Mouse (Mus musculus) skeletal muscle tissue, adult 2 months (tissue): Measurements from ENCODE around the gene Tpm1.
A peak's percentile ranks its signal among the peaks of the same experiment; 100 is the strongest.

ENCODE experiments used
- DNase-seq: peaks from one replicate; pipeline ENCODE4 v3.0.0-alpha.2; 2012; ENCODE audit warnings: low read depth, low spot score

The Tpm1 gene

DNA sequence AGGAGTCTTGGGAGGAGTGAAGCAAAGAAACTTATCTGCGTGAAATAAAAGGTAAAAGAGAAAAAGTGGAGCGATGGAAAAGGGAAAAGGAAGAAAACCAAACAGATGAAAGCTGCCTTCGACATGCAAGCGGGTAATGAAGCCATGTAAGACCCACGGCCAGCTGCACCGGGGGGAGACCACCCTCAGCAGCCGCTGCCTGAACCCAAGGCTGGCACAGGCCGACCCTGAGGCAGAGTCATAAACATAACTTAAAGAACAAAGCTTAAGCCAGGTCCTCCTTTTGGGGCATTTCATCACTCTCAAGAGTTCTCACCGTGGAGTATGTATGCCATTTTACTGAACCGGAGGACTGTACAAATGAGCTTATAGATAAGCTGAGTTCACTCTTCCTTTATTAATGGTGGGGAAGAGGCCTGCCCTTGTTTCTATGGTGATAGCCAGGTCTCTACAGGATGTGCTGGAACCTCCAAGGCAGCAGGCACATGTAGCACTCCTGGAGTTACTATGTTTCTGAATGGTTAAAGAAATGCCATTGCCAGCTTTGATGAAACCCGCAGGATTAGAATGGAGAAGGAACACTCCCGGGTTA is 21.0 kb downstream of the Tpm1 start:
- DNase-seq, result peak; percentile 30

DNA sequence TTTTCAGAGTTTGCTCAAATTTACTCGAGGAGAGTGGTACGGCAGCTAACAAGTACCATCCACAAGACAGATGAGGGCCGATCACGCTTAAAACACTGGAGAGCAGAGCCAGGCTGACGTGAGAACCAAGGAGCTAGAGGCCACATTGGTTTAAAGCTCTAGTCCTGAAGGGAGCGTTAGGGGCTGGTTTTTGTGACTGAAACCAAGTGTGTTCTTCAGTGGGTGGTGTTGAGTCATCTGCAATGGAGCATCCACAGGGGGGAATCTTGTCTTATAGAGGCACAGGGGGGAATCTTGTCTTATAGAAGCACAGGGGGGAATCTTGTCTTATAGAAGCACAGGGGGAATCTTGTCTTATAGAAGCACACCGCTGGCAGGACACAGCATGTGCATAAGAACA is 22.3 kb downstream of the Tpm1 start:
- DNase-seq, result peak; percentile 36

DNA sequence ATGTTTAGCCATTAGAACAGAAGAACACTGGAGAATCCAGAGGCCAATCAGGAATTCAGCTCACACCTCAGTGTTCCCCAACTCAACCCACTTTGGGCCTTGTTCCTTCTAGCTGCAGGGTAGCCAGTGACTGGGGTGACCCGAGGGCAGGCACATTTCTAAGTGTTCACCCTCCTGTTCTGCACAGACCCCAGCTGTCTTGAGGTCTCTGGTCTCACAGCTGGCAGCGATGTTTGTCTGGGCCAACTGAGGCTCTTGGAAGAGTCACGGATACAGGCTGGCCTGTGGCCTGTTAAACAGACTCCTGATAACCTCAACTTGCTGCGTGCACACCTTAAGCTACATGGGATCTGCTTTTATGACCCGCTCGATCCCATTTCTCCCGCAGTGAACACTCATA is 23.1 kb downstream of the Tpm1 start:
- DNase-seq, result peak; percentile 76

DNA sequence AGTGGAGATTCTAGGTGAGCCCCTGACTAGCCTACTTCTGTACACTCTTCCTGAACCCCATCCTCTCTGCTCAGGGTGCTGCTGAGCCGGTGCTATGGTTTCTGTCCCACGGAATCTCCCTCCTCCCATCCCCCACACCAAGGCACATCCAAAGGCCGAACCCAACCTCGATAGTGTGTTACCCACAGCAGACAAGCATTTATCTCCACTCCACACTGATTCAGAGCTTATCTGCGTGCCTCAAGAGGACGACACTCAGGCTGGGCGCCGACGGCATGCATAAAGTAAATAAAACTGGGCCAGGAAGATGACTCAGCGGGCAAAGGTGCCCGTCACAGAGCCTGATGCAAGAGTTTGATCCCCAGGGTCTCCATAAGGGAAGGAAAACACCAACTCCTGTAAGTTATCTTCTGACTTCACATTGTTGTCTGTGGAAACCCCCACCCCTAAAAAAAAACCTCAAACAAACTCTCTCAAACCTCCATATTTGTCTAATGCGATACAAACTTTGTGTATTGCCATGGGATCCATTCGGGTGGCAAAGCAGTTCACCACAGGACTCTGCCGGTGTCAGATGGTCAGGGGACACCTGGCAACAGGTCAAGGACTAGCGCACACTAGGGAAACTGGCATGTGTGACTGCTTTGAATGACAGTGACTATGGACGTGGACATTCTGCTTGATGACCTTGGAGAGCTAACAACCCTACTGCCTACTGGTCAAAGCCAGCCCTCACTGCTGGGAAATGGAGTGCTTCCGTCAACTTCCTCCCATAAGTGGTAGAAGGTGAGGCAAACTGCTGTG is 24.1 kb downstream of the Tpm1 start:
- DNase-seq, result peak; percentile 86

DNA sequence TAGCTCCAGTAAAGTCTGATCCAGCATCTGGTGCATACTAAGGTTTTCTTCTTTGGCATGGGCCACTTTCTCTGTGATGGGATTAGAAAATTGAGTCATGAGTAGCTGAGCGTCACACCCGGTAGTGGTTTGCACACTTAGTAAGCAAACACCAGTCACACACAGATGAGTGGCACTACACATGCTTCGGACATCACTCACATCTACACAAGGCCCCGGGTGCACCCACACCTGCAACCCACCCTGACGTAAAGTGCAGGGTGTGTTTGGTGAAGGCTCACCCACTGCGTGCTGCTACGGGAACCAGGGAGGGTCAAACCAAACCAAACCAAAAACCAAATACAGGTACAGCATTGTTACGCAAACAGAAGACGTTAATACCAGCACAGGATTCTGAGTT is 25.8 kb downstream of the Tpm1 start:
- peak; percentile 27 for DNase-seq

DNA sequence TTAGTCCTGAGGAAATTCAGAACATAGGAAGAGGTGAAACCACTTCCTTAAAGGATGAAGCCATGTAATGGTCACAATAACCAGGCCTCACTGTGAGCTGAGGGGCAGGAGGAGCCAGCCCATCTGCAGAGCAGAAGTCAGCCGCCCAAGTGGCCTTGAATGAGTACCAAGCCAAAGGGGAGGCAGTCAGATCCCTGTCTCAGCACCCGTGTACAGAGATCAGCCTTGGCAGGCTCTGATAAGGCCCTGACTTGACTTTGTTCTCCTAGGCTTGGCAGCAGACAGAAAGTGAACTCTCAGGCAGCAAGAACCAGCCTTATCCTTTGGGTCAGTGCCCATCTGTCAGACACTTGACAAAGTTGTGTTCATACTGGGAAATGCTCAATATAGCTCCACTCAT is 29.1 kb downstream of the Tpm1 start:
- peak; percentile 27 for DNase-seq

DNA sequence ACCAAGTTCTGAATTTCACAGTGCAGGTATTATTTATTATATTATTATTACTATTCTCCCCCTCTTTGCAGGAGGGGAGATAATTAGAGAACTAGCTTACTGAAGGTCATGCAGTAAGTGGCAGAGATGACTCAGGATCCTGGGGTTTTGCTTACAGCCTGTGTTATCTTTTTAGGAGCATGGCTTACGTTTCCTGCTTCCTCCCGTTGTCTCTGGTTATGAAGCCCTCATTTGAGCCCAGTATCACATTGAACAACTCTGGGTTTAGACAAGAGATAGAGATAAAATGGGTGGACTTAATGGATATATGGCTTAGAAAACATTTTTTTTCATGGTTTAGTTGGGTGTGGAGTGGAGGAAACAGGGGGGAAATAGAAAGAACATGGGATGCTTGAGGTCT is 35.7 kb downstream of the Tpm1 start:
- no peak for DNase-seq

DNA sequence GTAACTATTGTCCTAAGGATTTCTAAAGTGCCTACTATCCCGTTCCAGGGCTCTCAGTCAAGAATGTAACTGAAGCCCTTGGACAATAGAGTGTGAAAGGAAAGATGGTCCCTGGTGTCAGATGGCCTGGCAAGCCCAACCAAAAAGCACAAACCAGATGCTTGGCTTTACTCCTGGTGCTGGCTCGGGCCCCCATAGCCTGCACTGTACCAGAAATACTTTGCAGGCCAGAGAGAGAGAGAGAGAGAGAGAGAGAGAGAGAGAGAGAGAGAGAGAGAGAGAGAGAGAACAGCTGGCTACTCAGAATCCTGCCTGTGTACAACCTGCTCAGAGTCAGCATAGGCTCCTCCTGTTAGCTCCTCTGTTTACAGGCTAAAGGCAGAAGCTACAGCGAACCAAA is 36.7 kb downstream of the Tpm1 start:
- DNase-seq, result peak; percentile 82

DNA sequence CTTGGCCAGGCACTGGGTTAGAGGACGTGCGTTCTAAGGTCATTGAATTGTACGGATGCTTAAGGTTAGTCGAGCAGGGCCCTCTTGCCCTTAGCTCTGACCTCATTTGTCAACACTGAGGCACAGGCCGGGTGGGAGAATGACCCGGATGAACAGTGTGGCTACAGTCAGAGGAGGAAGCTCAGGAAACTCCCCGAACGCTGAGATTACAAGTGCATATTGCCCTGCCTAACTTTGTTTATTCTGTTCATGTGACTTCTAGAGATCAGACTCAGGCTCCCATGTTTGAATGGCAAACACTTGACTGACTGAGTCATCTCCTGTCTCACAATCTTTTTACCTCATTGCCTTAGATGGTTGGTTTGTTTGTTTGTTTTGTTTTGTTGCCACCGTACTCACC is 37.7 kb downstream of the Tpm1 start:
- no peak for DNase-seq

DNA sequence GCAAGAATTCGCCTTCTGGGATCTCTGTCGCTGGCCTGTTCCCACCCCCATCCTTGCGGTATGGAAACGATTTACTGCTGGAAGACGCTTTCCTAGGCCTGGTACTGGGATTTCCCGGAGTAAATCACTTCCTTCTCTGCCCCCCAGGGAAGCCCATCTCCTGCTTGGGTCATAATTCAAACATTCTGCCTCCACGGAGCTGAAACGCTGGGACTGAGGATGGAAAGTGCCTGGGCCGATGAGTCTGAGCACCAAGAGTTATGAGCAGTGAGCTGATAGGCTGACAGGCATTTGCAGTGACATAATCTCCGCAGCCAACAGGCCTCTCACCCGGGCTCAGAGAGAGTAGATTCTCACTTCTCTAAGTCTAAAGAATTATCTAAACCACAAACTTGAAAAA is 40.4 kb downstream of the Tpm1 start:
- no peak for DNase-seq

DNA sequence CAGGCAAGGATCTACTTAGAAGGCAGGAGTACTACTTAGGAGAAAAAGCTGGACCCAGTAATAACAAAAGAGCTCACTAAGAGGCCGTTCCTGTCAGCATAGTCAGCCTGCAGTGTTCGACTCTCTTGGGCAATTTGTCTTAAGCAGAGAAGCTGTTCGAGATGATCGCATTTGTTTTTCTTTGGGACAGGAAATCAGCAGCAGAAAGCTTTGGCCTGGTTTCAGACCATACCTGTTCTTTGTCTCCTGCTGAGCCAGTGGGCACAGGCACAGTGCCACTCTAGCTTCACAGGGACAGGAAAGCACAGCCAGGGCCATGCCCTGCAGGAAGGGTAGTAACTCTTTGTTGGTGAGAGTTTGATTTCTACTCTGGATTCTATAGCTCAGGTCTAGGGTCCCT is 42.8 kb downstream of the Tpm1 start:
- DNase-seq, result no peak

DNA sequence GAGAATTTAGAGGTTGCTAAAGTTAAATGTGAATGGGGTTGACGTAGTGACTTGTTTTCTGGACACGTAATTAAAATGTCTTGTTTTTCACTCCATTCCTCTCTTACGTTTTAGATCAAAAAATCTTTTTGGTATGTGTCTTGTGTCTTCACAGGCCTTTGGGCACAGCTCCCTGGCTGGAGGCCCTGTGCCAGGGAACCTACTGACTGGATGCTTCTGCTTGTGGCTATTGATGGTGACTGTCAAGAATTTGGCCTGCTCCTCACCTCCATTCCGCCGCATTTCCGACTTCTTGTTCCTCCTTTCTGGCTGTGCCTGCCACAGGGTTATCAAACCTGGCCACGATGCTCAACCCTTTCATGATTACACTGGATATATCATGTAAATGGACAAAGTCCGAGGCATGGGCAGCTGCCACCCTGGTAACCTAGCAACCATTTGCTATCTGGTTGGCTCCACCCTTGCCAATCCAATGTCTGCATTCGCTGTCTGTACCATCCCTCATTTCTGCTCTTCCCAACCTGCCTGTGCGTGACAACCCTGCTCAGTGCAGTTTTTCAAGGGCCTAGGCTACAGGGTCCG is 44.0 kb downstream of the Tpm1 start:
- DNase-seq, result no peak

DNA sequence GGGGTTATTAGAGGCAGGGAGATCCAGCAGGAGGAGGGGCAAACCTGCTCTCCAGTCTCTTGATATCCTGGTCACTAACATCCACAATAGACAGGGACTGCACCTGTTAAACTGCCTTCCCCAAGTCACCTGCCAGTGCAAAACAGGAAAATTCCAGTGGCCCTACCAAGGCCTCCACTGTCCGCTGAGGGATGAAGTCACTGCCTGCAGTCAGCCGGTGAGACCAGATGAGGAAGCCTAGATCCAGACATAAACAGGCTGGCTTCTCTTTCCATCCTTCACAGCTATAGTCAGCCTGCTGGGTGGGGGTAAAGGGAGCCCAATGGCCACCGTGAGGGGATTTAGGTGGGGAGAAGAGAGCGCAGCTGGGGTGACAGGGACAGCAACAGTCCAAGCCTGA is 45.5 kb downstream of the Tpm1 start:
- DNase-seq, result no peak

DNA sequence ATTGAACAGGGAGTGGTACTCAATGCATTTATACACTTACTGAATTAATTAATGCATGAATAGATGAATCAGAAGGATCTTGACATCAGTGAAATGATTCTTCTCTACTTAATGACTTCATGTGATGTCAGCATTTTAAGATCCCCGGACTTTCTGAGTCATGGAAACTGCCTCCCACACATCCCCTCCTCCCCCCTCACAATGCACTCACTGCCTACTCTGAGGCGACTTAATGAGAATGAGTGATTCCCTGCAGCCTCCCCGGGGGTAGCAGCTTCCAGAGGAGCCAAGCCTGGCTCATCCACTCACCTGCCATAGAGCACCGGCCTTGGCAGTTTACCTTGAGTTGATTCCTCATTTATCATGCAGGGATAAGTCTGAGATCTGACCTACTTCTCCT is 46.0 kb downstream of the Tpm1 start:
- DNase-seq, result no peak

DNA sequence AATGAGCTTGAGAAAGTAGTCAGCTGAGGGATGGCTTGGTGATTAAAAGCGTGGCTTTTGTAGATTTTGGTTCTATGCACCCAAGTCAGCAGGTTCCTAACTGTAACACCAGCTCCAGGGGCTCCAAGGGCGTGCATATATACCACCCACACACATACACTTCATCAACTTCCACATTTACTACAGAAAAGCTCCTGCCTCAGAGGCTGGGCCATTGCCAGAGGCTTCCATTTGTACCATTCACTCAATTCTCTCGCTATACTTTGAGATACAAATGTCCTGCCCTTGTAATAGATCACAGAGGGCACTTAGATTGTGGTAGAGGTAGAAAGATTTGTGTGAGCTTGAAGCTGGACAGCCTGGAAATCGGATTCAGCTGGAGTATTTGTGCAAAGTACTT is 47.7 kb downstream of the Tpm1 start:
- DNase-seq, result no peak

DNA sequence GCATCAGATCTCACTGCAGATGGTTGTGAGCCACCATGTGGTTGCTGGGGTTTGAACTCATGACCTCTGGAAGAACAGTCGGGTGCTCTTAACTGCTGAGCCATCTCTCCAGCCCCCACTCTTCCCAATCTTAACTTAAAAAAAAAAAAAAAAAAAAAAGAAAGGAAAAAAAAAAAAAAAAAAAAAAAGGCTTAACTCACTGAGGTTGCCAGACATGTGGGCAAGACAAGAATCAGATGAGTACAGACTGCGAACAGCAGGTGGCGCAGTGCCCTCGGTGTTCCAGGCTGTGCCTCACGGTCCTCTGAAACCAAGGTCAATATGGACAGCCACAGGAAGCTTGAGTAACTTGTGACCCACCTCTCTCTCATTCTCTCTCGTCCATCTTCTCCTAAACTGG is 48.2 kb downstream of the Tpm1 start:
- DNase-seq, result peak; percentile 90

DNA sequence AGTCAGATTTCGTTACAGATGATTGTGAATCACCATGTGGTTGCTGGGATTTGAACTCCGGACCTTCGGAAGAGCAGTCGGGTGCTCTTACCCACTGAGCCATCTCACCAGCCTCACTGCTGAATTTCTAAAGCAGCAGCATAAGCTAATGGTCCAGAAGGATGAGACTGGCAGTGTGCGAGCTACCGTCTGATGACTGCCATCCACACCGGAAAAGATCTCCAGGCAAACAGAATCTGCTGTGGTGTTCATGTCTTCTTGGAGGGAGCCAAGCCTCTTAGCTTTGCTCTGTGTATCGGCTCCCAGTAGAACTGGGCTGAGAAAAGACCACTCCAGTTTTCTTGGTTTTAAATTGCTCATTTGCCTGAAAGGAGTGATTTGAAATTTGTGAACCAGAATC is 49.5 kb downstream of the Tpm1 start:
- DNase-seq, result no peak

DNA sequence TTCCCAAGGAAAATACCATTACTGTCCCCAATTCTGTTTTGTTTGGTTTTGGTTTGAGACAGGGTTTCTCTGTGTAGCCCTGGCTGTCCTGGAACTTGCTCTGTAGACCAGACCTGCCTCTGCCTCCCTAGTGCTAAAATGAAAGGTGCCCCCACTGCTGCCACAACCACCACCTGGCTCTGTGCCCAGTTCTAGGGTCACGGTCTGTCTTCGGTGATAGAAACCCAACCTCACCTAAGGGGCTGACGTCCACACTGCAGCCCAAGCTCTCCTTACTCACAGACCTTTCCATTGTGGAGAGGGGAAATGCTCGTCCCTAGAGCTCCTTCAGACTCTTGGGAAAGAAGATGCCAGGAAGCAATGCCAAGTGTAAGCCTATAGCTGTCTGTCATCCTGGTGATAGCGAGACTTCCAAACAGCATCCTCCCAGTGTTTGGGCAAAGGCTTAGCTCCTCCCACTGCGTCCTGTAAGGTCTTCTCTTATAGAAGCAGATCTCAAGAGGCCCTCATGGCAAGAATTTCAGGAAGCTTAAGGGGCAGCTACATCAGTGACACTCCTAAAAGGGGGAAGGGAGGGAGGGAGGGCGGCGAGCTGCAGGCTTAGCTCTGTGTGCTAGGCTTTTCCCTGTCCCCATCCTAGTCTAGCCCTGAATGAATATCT is 57.3 kb downstream of the Tpm1 start:
- DNase-seq, result no peak

DNA sequence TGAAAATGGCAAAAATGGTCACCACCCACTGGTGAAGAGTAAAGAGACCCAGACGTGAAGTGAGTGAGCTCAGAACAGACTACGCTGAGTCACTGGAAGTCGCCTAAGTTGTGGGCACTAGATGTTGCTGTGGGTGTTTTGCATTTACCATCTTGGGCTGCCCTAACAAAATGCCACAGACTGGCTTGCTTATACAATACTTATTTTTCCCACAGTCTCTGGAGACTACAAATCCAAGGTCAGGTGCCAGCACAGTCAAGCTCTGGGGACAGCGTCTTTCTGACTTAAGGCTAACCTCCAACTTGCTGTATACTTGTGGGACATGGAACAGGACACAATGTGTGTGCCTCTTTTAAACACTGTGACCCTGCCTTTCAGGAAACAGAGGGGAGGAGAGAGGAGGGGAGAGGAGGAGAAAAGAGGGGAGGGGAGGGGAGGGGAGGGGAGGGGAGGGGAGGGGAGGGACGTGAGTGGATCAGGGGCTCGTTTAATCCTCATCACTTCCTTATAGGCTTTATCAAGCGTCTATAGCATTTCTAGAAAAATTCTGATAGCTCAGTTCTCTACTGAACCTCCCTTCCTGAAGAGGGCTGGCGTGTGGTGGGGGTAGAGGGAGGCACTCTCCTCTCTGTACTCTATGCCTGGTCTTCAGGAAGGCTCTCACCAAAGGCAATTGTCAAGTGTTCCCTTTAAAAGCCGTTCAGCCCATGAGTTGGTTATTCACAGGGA is 58.0 kb downstream of the Tpm1 start:
- DNase-seq, result no peak

DNA sequence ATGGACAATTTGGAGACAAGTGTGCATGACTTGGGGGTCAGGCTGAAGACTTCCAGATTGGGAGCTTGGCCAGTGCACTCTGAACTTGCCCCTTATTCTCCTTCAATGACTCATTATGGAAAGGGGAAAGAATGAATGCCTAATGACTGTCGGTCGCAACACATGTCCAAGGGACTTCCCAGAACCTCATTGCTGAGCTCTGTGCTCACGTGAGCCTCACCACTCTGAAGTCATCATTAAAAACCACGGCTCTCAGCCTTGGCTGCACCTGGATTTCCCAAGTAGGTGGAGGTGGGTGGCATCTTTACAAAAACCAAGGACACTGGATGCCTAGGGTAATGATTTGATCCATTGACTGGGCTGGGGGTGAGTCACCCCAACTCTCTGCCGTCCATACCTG is 59.2 kb downstream of the Tpm1 start:
- no peak for DNase-seq

DNA sequence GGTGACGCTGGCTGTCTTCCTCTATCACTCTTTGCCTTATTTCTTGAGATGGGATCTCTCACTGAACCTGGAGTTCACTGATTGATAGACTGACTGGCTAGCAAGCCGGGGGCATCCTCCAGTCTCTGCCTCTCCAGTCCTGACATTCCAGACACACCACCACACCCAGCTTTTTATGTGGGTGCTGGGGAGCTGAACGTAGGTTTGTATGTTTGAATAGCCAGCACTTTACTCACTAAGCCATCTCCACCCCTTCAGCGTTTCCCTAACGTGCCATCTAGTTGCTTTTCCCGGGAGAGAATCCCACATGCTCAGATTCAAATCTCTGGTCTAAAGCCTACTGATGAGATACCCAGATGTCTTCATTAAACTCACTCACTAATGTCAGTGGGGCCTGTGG is 59.6 kb downstream of the Tpm1 start:
- DNase-seq, result no peak

DNA sequence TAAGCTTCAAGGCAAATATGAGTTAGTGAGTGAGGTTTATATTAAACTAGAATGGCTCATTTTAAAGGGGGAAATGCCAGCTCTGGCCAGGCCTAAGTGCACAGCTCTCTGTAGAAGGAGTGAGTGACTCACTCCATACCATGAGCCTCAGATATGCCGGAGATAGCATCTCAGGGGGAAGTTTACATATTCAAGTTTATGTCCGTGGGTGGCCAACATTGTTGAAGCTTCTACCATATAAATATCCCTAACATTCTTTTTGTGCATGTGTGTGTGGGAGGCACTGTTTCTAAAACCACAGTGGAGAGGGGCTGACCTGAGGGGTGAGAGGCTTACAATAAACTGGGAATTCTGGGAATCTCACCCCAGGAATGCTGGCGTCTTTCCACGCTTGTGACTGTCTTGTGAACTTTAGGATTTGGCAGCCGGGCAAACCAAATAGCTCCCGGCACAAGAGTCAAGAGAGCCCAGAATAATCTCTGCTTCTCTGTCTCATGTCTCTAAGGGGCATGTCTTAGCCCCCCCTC is 60.3 kb downstream of the Tpm1 start:
- DNase-seq, result no peak
